Mouse (Mus musculus) c-Kit-negative CD71-positive TER-119-positive erythroid progenitor cells, embryonic 14.5 days (primary cell): Measurements from ENCODE around the gene Pradc1.

Experiments used
- DNase-seq: peaks from one replicate; pipeline ENCODE4 v3.0.0-alpha.2; 2013; ENCODE audit warnings: low read depth, low spot score

Gene Pradc1

DNA sequence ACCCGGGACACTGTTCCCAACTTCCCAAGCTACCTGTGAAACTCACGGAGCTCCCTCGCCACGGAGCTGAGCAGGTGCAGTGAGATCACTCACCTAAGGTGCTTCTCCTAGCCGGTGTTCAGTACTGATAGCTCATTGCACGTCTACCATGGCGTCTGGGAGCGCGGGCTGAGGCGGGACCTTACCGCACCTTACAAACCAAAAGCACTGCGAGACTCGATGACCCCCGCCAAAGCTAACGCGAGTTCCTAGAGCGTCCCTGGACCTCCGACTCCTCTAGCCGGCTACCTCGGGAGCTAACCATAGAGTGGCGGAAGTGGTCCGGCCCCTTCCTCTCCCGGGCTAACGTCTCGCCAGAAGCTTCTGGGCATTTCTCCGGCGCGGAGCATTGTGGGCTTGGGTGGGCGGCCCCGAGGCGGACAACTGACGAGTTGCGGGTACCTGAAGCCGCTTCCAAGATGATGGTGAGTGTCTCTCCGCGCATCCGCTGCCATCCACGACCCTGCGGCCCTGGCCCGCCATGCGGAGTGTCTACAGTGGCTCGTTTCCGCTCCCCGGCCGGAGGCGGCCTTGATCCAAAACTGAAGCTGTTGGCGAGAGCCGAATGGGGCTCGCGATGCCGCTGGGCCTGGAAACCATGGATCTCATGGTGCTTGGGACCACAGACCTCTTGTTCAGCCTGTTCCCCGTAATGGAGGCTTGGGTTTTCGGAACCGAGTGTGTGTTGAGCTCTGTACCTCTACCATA, at the start of gene Pradc1:
Gene Pradc1 (minus strand): TSS at position 307 of the 747 bp plus-strand sequence.
- peak; percentile 83 for DNase-seq

DNA sequence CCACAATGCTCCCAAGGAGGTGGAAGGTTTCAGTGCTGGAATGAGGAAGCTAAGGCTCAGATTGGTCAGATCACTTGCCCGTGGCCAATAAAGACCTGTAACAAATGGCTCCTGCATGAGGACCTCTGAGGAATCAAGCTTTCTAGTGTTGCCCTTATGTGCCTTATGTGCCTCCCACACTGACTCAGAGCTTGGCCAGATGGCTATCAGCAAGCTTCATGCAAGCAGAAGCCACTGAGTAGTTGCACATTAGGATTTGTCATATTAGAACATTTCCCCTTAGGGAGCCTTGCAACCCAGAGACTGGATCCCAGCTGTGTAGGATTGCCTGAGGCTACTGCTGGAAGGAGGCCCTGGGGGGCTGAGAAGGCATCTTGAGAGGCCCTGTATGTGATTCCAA, 48.6 kb upstream of the Pradc1 start:
- no peak for DNase-seq

DNA sequence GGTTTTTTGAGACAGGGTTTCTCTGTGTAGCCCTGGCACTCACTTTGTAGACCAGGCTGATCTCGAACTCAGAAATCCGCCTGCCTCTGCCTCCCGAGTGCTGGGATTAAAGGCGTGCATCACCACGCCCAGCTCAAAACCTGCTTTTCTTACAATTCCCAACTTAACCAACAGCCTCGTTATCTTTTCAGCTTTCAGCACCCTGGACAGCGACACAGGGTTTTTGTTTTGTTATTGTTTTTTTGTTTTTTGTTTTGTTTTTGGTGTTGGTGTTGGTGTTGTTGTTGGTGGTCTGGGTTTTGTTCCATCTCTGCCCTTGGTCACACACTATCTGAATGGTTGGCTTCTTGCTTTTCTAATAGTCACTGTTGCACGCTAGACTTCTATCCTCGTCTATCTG, 46.4 kb upstream of the Pradc1 start:
- DNase-seq, result no peak

DNA sequence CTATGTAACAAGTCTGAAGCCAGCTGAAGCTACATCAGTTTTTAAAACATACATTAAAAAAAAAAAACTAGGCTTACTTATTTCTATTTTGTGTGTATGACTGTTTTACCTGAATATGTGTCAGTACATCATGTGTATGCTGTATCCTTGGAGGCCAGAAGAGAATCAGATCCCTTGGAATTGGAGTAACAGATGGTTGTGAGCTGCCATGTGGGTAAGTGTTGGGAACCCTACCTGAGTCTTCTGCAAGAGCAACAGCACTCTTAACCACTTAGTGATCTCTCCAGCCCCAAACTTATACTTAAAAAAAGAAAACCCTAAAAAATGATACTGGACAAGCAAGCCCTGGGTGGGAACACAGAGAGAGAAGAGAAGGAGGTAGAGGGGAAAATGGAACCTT, 45.2 kb upstream of the Pradc1 start:
- no peak for DNase-seq

DNA sequence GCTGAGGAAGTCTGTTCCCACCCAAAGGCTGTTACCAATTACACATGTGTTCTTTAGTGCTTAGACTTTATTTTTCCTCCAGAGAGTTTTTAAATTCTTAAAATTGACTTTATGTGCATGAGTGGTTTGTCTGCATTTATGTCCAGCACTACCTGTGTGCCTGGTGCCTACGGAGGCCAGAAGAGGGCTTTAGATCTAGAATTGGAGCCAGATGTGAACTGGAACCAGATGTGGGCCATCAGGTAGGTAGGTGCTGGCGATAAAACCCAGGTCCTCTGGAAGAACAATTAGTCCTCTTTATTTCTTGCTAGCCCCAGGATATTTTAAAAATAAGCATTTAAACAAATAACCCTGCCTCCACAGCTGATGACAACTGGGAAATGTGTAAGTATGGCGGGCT, 39.8 kb upstream of the Pradc1 start:
- DNase-seq, result no peak

DNA sequence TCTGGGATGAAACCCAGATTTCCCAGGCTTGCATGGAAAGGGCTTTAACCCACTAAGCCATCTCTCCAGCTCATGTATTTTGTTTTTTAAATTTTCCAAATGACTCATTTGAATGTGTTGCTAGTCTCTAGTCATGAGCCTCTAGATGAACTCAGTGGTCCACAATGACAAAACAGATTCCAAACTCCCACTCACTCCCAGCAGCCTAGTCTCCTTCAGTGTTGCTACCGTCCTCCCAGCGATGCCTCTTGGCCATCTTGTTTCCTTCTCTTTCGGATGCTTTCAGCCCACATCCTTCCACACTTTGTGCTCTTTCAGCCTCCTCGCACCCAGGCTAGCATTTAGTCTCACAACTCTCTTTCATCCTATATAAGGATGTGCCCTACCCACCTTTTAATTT, 38.5 kb upstream of the Pradc1 start:
- DNase-seq, result no peak

DNA sequence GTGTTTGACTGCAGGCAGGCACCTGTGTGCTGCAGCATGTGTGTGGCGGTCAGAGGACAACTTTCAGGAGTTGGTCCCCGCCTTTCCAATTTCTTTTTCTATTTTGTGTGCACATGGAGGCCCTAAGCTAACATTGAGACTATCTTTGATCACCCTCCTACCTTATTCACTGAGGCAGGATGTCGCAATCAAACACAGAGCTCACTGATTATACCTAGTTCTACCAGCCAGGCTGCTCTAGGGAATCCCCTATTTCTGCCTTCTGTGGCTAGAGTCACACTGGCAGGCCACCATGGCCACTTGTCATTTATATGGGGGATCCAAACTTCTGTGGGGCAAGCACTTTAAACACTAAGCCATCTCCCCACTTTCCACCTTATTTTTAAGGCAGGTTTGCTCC, 37.9 kb upstream of the Pradc1 start:
- DNase-seq, result no peak

DNA sequence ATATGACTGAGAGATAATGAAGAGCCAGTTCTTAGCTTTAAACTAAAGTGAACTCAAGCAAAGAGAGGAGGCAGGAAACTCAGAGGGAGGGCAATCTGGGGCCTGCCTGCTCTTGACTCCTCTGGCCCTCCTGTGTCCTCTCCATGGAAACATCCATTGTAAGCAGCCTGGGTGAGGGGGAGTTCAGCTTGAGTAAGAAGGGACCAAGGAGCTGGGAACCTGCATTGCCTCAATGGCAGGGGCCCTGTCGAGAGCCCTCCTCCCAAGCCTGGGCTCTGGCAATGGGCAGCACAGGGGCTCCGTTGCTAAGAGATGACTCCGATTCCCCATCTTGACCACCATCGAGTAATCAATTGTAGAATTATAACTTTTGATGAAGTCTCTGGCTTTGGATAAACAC, 36.7 kb upstream of the Pradc1 start:
- no peak for DNase-seq

DNA sequence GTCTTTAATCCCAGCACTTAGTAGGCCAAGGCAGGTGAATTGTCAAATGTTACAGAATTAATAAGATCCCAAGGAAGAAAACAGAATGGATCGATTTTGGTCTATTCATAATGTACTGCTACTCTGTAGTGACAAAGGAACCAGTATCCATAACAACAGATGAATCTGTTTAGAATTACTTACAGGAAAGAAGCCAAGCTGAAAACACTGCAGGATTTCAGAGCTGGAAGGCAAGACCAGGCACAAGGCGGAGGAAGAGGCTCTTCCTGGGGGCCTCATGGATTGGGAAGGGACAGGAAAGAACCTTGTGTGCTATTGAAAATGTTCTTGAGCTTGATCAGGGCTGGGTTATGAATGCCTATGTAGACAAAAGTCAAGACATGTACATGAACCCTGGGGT, 34.0 kb upstream of the Pradc1 start:
- no peak for DNase-seq

DNA sequence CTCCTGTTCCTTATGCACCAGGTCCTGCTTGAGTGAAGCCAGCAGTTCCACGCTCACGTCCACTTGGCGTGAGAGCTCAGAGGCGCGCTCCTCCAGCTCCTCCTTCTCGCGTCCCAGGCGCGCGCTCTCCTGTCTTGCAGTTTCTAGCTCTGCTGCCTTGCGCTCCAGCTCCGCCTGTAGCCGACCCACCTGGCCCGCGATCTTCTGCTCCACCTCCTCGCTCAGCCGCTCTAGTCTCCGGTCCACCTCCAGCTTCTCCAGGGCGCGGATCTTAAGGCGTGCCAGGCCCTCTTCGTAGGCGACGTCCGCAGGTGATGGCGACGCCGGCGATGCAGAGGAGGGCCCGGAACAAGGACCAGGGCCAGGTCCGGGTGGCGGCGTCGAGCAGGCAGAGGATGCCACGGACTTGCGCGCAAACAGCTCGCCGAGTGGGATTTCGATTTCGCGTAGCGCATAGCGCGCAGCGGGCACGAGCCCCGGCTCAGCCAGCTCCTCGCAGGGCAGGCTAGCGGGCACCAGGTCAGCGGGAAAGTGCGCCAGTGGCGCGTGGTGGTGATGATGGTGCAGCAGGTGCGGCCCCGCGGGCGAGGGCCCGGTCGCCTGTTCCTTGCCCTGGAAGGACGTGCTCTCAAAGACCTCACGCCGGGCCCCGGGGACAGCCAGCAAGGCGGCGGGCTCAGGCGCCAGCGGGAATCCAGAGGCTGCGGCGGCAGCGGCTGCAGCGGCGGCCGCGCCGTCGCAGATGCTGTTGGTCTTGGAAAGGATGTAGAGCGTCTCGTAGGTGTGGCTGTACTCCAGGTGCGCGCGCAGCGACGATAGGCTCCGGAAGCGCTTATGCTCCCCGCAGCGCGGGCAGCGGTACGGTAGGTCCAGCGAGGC, 32.3 kb upstream of the Pradc1 start:
- DNase-seq, result no peak

DNA sequence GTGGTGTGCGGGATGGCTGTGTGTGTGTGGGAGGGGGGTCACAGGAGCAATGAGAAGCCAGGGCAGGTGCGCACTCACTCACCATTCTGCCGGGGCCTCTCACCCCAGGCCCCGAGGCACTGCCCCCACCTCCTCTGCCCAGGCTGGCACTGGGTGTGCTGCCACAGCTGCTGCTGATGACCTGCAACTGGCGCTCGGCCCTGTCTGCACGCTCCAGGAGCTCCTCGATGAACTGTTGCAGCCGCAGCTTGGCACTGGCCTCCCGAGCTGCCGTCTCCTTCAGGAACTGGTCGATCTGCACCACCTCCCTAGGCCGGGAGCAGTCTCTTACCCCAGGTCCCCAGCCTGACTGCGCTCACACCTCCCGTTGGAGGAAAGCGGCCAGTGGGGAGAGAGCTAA, 28.9 kb upstream of the Pradc1 start:
- DNase-seq, result no peak

DNA sequence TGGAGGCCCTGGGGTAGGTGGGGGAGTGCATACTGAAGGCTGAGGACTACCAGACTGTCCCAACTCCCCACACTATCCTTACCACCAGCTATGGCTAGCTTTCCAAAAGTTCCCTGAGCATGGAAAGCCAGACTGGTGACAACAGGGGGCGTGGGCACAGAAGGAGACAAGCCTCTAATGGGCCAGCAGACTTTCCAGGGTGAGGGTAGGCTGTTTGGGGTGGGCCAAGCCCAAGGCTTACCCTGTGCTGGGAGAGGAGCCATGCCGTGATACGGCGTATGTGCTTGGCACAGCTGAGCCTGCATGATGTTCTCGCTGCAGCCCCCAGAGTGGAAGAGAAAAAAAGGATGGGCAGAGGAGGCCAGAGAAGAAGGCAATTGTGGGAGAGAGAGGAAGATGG, 28.2 kb upstream of the Pradc1 start:
- DNase-seq, result no peak

DNA sequence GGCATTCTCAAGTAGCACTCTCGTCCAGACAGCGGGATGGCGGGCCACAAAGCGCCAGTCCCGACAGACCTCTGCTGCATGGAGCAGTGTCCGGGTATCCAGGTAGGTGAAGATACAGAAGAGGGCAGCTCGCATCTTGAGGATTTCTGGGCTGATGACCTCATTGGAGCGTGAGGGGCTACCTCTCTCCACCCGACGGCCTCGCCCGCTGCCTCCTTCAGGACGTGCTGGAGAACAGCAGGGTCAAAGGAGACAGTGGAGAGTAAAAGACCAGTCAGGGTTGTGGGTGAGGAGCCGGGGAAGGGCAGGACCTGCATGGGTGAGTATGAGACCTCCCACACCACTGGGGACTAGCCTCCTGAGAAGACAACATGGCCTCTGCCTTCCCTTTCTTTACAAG, 26.6 kb upstream of the Pradc1 start:
- DNase-seq, result no peak

DNA sequence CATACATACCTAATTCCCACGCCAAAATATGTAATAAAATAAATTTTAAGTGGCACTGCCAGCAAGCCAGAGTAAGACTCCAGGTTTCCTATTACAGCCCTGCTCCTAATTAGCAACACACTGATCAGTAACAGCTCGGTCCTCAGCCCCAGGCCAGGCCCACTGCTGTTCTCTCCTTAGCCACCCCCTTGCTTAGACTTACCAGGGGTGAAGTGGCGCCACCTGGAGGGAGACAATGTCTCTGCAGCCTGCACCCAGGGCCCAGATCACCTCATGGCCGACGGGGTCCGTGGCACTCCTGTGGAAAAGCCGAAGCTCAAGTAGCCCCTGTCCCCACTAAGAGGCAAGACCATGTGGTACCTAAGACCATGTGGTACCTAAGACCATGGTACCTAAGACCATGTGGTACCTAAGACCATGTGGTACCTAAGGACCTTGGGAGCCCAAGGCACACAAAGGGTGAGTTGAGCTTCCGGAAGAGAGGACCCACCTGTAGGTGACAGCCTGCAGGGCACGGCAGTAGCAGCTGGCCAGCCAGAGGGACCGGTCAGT, 25.7 kb upstream of the Pradc1 start:
- DNase-seq, result peak; percentile 3

DNA sequence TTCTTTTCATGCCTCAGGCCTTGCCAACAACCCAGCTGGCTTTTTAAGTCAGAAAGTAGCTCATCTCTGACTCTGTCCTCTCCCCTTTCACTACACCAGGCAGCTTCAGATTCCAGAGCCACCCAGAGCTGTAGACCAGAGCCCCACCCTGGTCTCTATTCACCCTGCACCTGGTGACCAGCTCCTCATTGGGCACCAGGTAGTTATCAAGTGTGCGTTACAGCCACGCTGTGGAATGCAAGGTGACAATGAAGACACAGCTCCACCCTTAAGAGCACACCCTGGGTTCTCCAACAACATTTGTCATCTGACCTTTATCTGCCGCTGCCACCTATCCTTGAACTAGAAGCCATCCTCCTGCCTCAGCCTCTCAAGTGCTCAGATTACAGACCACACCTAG, 23.8 kb upstream of the Pradc1 start:
- DNase-seq, result no peak

DNA sequence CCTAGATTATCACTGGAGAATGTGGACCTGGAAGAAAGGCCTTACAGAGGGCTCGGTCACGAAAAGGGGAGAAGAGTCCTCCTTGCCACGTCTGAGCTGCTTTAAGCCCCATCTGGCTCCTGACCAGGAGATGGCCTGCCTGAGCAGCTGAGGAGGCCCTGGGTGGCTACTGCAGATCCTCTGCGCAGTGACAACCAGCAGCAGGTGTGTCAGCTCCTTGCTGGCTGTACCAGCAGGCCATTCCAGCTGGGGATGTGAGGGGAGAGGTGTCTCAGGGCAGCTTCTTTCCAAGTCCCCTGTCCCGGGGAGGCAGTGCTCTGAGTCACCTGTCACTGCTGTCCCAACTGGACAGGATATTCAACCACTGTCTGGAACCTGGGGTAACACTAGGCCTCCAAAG, 20.8 kb upstream of the Pradc1 start:
- no peak for DNase-seq

DNA sequence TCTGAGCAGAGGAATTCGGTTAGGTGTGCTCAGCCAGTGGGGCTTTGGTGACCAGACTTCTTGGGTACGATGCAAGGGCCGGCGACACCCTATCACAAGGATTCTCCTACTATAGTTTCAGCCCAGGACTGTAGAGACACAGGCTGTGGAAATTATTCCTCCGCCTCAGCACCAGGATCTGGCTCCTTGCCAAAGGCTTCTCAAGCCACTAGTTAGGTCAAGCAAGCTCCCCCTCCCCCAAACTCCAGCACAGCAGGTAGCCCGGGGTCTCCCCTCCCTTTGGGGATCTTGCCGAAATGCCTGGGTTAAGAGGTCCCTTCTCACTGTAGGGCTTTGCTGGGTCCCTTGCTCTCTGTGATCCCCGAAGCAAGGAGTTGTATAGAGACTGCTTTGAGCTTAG, 20.2 kb upstream of the Pradc1 start:
- no peak for DNase-seq

DNA sequence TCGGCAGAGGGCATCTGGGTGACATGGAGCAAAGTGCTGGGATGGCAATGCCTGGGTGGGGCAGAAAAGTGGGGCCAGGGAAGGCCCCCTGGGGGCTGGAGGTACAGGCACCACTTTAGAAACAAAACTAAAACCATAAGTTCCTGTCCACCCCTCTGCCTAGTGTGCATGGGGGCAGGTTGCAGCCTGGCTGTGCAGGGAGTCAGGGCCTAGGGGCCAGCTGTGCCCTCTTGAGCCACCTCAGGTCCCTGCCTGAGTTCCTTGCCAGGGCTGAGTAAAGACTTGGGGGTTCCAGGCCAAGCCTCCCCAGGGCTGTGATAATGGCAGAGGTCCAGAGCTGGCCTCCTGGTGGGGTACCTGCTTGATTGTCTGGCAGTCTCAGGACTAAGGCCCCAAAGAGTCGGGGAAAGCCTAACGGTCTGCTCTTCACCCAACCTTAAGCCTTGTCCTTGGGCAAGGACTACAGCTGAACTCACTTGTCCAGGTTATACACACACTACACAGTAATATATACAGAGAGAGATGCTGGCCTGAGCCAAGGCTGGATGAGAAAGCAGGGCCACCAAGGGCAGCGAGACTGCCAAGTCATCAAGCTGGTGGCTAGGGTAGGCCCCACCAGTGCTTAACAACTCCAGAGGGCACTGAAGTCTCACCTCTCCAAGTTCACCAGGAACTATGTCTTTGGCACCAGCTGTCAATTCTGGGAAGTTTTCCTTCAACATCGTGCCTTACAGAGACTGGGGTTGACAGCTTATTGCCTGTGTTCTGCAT, 18.1 kb upstream of the Pradc1 start:
- DNase-seq, result no peak

DNA sequence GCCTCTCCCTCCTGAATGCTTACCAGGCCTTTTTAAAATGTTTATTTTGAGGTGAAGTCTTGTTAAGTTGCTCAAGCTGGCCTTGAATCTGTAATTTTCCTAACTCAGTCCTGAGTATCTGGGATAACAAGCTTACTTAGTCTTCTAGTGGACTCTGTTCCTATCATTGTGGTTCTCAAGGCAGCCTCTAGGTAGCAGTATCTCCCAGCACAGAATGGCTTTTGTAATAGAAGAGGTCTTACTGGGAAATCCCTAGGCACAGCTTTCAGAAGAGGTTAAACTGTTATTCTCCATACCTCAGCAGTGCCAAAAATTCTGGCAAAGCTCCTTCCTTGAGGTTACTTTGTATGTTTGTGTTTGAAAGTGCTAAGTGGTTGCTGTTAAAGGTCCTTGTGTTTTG, 13.6 kb upstream of the Pradc1 start:
- DNase-seq, result no peak

DNA sequence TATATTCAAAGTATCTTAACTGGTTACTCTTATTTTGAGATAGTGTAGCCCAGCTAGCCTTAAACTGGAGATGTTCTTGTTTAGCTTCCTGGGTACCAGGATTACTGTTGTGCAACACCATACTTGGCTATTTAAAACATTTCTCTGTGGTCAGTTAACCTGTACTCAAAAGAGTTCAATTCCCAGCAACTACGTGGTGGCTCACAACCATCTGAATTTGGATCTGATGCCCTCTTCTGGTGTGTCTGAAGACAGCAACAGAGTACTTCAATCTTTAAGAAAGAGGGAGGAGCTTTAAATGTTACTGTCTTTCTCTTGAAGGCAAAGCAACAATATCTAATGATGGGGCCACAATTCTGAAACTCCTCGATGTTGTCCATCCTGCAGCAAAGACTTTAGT, 7.9 kb upstream of the Pradc1 start:
- no peak for DNase-seq

DNA sequence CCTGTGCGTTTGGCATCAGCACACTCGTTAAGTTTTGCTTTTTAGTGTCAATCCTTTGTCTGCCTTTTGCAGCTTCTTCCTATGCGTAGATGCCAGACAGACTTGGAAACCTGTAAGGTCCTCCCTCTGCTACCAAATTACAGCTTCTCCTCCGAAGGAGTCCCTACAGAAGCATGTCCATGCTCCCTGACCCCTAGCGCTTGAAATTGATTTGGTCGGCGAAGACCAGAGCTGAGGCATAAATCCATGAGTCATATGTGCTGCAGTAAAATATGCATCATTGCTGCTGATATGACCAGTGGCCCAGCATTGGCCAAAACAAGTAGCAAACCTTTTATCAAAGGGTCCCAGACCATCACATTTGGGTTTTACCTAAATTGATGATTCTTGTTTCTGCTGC, 1.0 kb upstream of the Pradc1 start:
- DNase-seq, result peak; percentile 43

DNA sequence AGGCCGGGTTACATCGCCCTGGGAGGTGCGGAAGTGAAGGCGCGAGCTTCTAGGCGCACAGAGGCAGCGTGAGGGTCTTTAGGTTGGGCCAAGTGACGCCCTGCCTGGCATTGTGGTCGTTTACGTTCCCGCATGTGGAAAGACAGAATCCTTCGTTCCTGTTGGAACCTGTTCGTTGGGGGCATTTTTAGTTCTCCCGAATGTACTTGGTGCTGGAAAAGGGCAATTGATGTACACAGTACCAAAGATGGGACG, 568 bp upstream of the Pradc1 start:
- peak; percentile 16 for DNase-seq
